Comparison of ENCODE assay signal across 11 mouse cellular contexts in genomic region chr2:29628186-29628585, GRCm38 (mm10). TPM values are rescaled to one million over a fixed set of nuclear protein-coding genes. Genes with fewer than 3 reads are reported as not detected.
DNase-seq lines count a peak whose midpoint lies in the region; ATAC-seq and TF ChIP-seq lines count a peak whose summit lies in the region.
"Had no signal": no experiment of that assay in that cellular context is flagged by ENCODE, and none has a peak within 500 bp of the region (broad histone marks: within the 10 kb centered on the region; RNA-seq: fewer than 3 reads in every experiment).

No protein-coding gene starts in this region.

- ATAC-seq in embryonic facial prominence, embryonic 13.5 days (ENCODE audit: insufficient number of reproducible peaks, insufficient read depth, low FRiP score, low TSS enrichment, low read depth) = no peak
- no peak for ATAC-seq in hindbrain, postnatal 0 days
- ATAC-seq in inflammation-experienced regulatory T-cells, adult 6 months = no peak

- H3K36me3 ChIP-seq in embryonic facial prominence, embryonic 13.5 days = peaks cover 15% of the 10 kb centered on the region; the same call in 1 of the 2 replicates
- H3K36me3 ChIP-seq in embryonic facial prominence, embryonic 10.5 days (replicated peaks) = peaks cover 45% of the 10 kb centered on the region
- no peaks in the 10 kb centered on the region for H3K36me3 ChIP-seq in hindbrain, postnatal 0 days (ENCODE audit: insufficient read depth, low read length)

- H3K4me2 ChIP-seq in embryonic facial prominence, embryonic 13.5 days = no peak overlapping the region
- H3K4me2 ChIP-seq in hindbrain, postnatal 0 days (ENCODE audit: low read depth, low read length) = no peak overlapping the region

- no peak for TF ChIP-seq CTCF in layer of hippocampus, adult 2 months (conservative IDR thresholded peaks at IDR 0.05)
- TF ChIP-seq CTCF in hindbrain, postnatal 0 days (IDR thresholded peaks at IDR 0.05; ENCODE audit: low read depth) = no peak

- WGBS in embryonic facial prominence, embryonic 13.5 days = 66% methylated on average over 5 of the region's 5 CpGs
- WGBS in embryonic facial prominence, embryonic 10.5 days = 72% methylated on average over 5 of the region's 5 CpGs
- 61% methylated on average over 5 of the region's 5 CpGs for WGBS in hindbrain, postnatal 0 days

- DNase-seq in embryonic facial prominence, embryonic 10.5 days (ENCODE audit: low spot score) = no peak
- DNase-seq in layer of hippocampus, adult 2 months (ENCODE audit: low spot score in 2 of 2) = no peak
- DNase-seq in layer of hippocampus, adult 9-10 months (ENCODE audit: low spot score) = no peak
- DNase-seq in urinary bladder, postnatal 10 days (ENCODE audit: low spot score) = peak; percentile 5
- no peak for DNase-seq in urinary bladder, postnatal 25 days (ENCODE audit: low spot score)
- DNase-seq in hindbrain, postnatal 0 days (ENCODE audit: low spot score) = no peak
- DNase-seq: cerebellum, adult 9-10 months had no signal

- 0 out of 2 replicates have a peak overlapping the region, but pooled peaks have one; percentile 11 for H3K27ac ChIP-seq in embryonic facial prominence, embryonic 13.5 days
- H3K27ac ChIP-seq in embryonic facial prominence, embryonic 10.5 days (replicated peaks) = no peak overlapping the region
- peak overlapping the region; percentile 36; the same call in 1 of the 2 replicates for H3K27ac ChIP-seq in layer of hippocampus, adult 2 months
- no peak overlapping the region for H3K27ac ChIP-seq in hindbrain, postnatal 0 days
- H3K27ac ChIP-seq: hindbrain, embryonic 10.5 days; liver, embryonic 14.5 days had no signal

- no peak overlapping the region for H3K9ac ChIP-seq in embryonic facial prominence, embryonic 13.5 days
- no peak overlapping the region for H3K9ac ChIP-seq in hindbrain, postnatal 0 days (replicated peaks; ENCODE audit: low read length)
- H3K9ac ChIP-seq: liver, embryonic 14.5 days had no signal

- H3K9me3 ChIP-seq in embryonic facial prominence, embryonic 13.5 days = no peaks in the 10 kb centered on the region
- H3K9me3 ChIP-seq in embryonic facial prominence, embryonic 10.5 days = no peaks in the 10 kb centered on the region
- H3K9me3 ChIP-seq in hindbrain, postnatal 0 days (ENCODE audit: low read length) = no peaks in the 10 kb centered on the region
- H3K9me3 ChIP-seq: hindbrain, embryonic 10.5 days had no signal

- H3K4me3 ChIP-seq in embryonic facial prominence, embryonic 13.5 days = no peak overlapping the region
- H3K4me3 ChIP-seq in embryonic facial prominence, embryonic 10.5 days = no peak overlapping the region
- H3K4me3 ChIP-seq in layer of hippocampus, adult 2 months = no peak overlapping the region
- H3K4me3 ChIP-seq in hindbrain, postnatal 0 days (ENCODE audit: low read length) = no peak overlapping the region
- H3K4me3 ChIP-seq: hindbrain, embryonic 10.5 days had no signal

- H3K27me3 ChIP-seq in embryonic facial prominence, embryonic 13.5 days = no peaks in the 10 kb centered on the region
- H3K27me3 ChIP-seq in embryonic facial prominence, embryonic 10.5 days (replicated peaks; ENCODE audit: low read depth, poor library complexity, severe bottlenecking) = no peaks in the 10 kb centered on the region
- no peaks in the 10 kb centered on the region for H3K27me3 ChIP-seq in hindbrain, postnatal 0 days (ENCODE audit: insufficient read depth, low read length)

- H3K4me1 ChIP-seq in embryonic facial prominence, embryonic 13.5 days = peaks cover 40% of the 10 kb centered on the region
- peaks cover 38% of the 10 kb centered on the region for H3K4me1 ChIP-seq in embryonic facial prominence, embryonic 10.5 days
- H3K4me1 ChIP-seq in hindbrain, postnatal 0 days (ENCODE audit: insufficient read depth, low read length) = peaks cover 6% of the 10 kb centered on the region; the same call in 1 of the 2 replicates

RNA-seq across cellular contexts. Expression of gene Rapgef1, which starts 8.7 kb away (rescaled TPM):
- 14.4 and 15.0 TPM in 2 replicates for polyA plus RNA-seq in embryonic facial prominence, embryonic 13.5 days (2015; fragmentation: Nextera tagmentation; extraction: Ambion mirVana)
- polyA plus RNA-seq in embryonic facial prominence, embryonic 10.5 days (2016; fragmentation: Nextera tagmentation; extraction: Ambion mirVana) = 16.5 and 17.3 TPM in 2 replicates
- 10 to 100 TPM; 91.3 to 94.9 TPM for total RNA-seq in layer of hippocampus, adult 2 months (2021)
- 91.3 and 94.0 TPM in 2 replicates for total RNA-seq in hindbrain, postnatal 0 days (2014; rRNA removed)
- 13.7 and 14.4 TPM in 2 replicates for polyA plus RNA-seq in hindbrain, postnatal 0 days (2015; fragmentation: Nextera tagmentation; extraction: Ambion mirVana)
- polyA plus RNA-seq in inflammation-experienced regulatory T-cells, adult 6 months (2017; shearing (Covaris generic)) = 10 to 100 TPM; 26.4 to 37.9 (median 29.7) TPM

Comparison
In these comparisons a context has a peak if more than half of its experiments do, and no peak if none do; other contexts are left out.
1. H3K27ac ChIP-seq: peak in embryonic facial prominence, embryonic 13.5 days (single experiment) and layer of hippocampus, adult 2 months (single experiment); none in embryonic facial prominence, embryonic 10.5 days (single experiment) and hindbrain, postnatal 0 days (single experiment).